Mouse (Mus musculus) cortical plate, adult 2 months (tissue): ENCODE data around the gene Lyl1. TPM values are rescaled to one million over a fixed set of nuclear protein-coding genes. Genes with fewer than 3 reads are reported as not detected.

Source experiments
- H3K27ac ChIP-seq: fragments of 200-500 bp; 2 replicates; pipeline ENCODE4 v1.5.1; 2012; ENCODE audit warnings: low read length, control low read depth, inconsistent platforms; ENCODE audit not compliant: insufficient read depth
- H3K4me1 ChIP-seq: fragments of 200-500 bp; 2 replicates; pipeline ENCODE4 v1.6.1; 2011; ENCODE audit warnings: low read length; ENCODE audit not compliant: control insufficient read depth, insufficient read depth
- H3K4me3 ChIP-seq: fragments of 200-500 bp; 2 replicates; pipeline ENCODE4 v1.5.1; 2011; ENCODE audit warnings: mild to moderate bottlenecking, low read length, control low read depth; ENCODE audit not compliant: insufficient read depth
- CTCF ChIP-seq: fragments of 200-500 bp; IDR thresholded peaks from 2 replicates; pipeline ENCODE4 v1.5.1; 2011; ENCODE audit warnings: mild to moderate bottlenecking, control low read depth, low read length; ENCODE audit not compliant: insufficient read depth; ENCODE audit errors: extremely low read depth
- POLR2A ChIP-seq: fragments of 200-500 bp; IDR thresholded peaks from 2 replicates; pipeline ENCODE4 v1.6.1; 2011; ENCODE audit warnings: mild to moderate bottlenecking, low read length, control low read depth; ENCODE audit not compliant: insufficient read depth; ENCODE audit errors: extremely low read depth
- polyA plus RNA-seq: library from polyadenylated mRNA; depleted of rRNA; stranded (reverse); fragments of >200 nt; gene quantifications from 2 replicates; pipeline ENCODE4 v1.2.3, GENCODE M21; 2012

Lyl1 gene
- polyA plus RNA-seq, 1 experiment = 3.3 TPM

DNA sequence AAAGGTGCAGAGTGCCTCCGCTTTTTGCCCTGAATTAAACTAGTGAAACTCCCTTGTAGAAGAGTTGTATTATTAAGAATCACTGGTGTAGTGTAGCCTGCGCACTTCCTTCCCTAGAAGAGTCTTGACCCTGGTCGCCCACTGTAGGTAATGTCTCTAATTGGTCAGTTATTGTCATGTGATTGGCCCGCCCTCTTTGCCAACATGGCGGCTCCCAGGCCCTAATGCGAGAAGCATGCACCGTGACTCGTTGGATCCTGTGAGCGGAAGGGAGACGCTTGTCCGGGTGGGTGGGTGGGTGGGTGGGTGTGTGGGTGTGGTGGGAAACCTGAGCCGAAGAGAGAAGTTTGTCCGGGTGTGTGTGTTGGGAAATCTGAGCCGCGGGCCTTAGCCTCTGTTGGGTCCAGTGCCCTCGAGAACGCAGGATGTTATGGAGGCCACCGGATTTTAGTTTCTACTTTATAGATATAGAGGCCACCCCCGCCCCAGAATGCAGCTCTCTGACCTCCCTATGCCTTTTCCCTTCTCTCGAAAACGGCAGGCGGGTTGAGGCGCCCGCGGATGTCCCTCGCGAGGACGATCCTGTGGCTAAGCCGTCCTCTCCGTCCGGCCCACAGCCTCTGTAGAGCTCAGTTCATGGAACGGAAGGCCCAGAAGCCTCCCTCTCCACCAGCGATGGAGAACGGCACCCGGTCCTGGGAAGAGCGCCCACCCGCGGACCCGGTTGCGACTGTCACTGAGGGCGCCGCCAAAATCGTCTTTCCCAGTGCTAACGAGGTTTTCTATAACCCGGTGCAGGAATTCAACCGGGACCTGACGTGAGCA, 12.0 kb upstream of the Lyl1 start:
- H3K4me3 ChIP-seq = peak overlapping the region; percentile 60
- no peak overlapping the region for H3K27ac ChIP-seq
- peaks cover 12% of the 10 kb centered on the region for H3K4me1 ChIP-seq
- TF ChIP-seq POLR2A = peak; percentile 35; the same call in 1 of the 2 replicates
- TF ChIP-seq CTCF = no peak

GRCm38 (mm10) chr8:84693332-84693731, 7.9 kb upstream of the Lyl1 start:
- Histone ChIP-seq H3K27ac (no peak overlapping the region), H3K4me3 (no peak overlapping the region), H3K4me1 (no peaks in the 10 kb centered on the region)
- TF ChIP-seq CTCF = no peak
- TF ChIP-seq POLR2A = no peak

DNA sequence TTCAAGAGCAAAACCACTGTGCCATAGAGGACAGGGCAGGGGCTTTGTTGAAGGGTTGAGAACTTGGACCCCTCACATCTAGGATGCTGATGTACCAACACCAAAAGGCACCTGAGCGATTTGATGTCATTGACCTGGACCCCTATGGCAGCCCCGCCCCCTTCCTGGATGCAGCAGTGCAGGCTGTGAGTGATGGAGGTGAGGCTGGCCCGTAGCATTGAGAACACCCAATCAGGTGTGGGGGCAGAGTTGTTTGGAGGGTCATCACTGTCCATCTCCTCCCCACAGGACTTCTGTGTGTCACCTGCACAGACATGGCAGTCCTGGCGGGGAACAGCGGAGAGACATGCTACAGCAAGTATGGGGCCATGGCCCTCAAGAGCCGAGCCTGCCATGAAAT, 6.1 kb upstream of the Lyl1 start:
- H3K27ac ChIP-seq = no peak overlapping the region

DNA sequence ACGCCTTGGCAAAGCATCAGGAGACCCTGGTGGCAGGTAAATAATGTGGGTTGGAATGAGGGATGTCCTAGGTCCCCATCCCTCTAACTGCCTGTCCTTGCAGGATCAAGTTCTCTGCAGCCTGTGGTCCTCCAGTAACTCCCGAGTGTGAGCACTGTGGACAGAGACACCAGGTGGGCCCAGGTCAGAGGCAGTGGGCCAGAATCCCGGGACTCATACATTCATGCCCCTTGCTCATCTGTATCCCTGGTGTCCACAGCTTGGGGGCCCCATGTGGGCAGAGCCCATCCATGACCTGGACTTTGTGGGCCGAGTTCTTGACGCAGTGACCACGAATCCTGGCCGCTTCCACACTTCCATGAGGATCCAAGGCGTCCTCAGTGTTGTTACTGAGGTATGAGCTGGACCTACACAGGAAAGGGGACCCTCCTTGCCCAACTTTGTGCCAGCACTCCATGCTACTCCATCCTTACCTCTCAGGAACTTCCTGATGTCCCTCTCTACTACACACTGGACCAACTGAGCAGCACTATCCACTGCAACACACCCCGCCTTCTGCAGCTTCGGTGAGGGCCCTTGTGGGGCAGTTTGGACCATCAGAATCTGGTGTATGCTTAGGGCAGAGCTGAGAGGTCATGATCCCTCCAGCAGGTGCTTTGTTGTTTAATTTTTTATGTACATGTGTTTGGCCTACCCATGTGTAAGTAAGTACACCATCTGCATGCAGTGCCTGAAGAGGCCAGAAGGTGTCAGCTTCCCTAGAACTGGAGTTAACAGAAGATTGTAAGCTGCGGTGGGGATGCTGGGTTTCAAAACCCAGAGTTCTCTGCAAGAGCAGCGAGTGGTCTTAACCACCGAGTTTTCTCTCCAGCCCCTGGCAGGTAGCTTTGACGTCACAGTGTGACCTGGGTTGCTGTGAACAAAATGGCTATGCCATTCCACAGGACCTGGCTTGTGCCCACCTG, 3.8 kb upstream of the Lyl1 start:
- no peak overlapping the region for H3K27ac ChIP-seq
- H3K4me1 ChIP-seq = no peaks in the 10 kb centered on the region
- H3K4me3 ChIP-seq = no peak overlapping the region
- TF ChIP-seq CTCF (peak; percentile 52), POLR2A (no peak)

More for the DNA sequence above, 6.1 kb upstream of the Lyl1 start:
- TF ChIP-seq POLR2A = no peak
- Histone ChIP-seq H3K4me1 (no peaks in the 10 kb centered on the region), H3K4me3 (no peak overlapping the region)

GRCm38 (mm10) chr8:84698288-84698687, 3.0 kb upstream of the Lyl1 start:
- no peak overlapping the region for H3K27ac ChIP-seq
- TF ChIP-seq CTCF (no peak), POLR2A (no peak)
- H3K4me3 ChIP-seq = no peak overlapping the region
- no peaks in the 10 kb centered on the region for H3K4me1 ChIP-seq

- Histone ChIP-seq H3K4me1 (no peaks in the 10 kb centered on the region), H3K4me3 (no peak overlapping the region), H3K27ac (0 out of 2 replicates have a peak overlapping the region, but pooled peaks have one; percentile 2)
- TF ChIP-seq CTCF (no peak), POLR2A (no peak)
Measured at GRCm38 (mm10) chr8:84698929-84699401, 2.3 kb upstream of the Lyl1 start.

- Histone ChIP-seq H3K4me1 (no peaks in the 10 kb centered on the region), H3K4me3 (no peak overlapping the region), H3K27ac (no peak overlapping the region)
- peak; percentile 66 for TF ChIP-seq CTCF
- no peak for TF ChIP-seq POLR2A
Measured at GRCm38 (mm10) chr8:84699861-84700322, 1.4 kb upstream of the Lyl1 start.

DNA sequence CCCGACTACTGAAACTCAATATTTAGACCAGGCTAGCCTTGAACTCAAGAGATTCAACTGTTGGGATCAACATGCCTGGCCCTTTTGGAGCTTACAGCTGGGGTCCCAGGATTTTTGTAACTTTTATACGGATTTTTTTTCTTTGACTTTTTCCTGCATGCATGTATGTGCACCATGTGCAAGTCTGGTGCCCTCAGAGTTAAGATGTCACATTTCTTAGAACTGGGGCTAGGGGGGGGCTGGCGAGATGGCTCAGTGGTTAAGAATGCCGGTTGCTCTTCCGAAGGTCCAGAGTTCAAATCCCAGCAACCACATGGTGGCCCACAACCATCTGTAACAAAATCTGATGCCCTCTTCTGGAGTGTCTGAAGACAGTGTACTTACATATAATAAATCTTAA, 731 bp upstream of the Lyl1 start:
- Histone ChIP-seq H3K4me3 (no peak overlapping the region), H3K27ac (no peak overlapping the region), H3K4me1 (no peaks in the 10 kb centered on the region)
- TF ChIP-seq CTCF (no peak), POLR2A (no peak)

DNA sequence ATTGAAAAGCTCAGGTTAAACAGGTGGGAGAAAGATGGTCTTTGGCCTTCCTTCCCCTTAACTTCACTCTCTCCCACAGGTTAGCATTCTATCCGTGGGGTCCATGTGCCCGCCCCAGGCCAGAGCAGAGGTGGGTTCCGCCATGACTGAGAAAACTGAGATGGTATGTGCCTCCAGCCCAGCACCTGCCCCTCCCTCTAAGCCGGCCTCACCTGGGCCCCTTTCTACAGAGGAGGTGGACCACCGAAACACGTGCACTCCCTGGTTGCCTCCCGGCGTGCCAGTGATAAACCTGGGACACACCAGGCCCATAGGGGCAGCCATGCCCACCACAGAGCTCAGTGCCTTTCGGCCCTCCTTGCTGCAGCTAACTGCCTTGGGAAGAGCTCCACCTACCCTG, 1.3 kb downstream of the Lyl1 start:
- Histone ChIP-seq H3K27ac (no peak overlapping the region), H3K4me1 (0 out of 2 replicates have a peak, but pooled peaks cover 2% of the 10 kb centered on the region), H3K4me3 (no peak overlapping the region)
- TF ChIP-seq POLR2A = no peak
- TF ChIP-seq CTCF = no peak
